ENCODE assay signal across 8 mouse cellular contexts in genomic region chr7:127018416-127019305, GRCm38 (mm10). TPM values are rescaled to one million over a fixed set of nuclear protein-coding genes. Genes with fewer than 3 reads are reported as not detected.
A peak's percentile ranks its signal among the peaks of the same experiment; 100 is the strongest.
DNase-seq lines count a peak whose midpoint lies in the region; ATAC-seq and TF ChIP-seq lines count a peak whose summit lies in the region.

No protein-coding gene starts in this region.

- peak overlapping the region; percentile 86 for H3K9ac ChIP-seq in limb, embryonic 13.5 days

- no peak for TF ChIP-seq CTCF in thymus, adult 2 months (IDR thresholded peaks at IDR 0.05; ENCODE audit: borderline replicate concordance, control insufficient read depth, extremely low read depth, insufficient read depth, low read length, poor library complexity)

- H3K4me2 ChIP-seq in limb, embryonic 13.5 days (replicated peaks) = peak overlapping the region; percentile 98

- no peaks in the 10 kb centered on the region for H3K27me3 ChIP-seq in thymus, adult 2 months (ENCODE audit: control insufficient read depth, insufficient read depth, low read length)
- no peaks in the 10 kb centered on the region for H3K27me3 ChIP-seq in limb, embryonic 13.5 days

- no peak for TF ChIP-seq POLR2A in thymus, adult 2 months (IDR thresholded peaks at IDR 0.05; ENCODE audit: control insufficient read depth, extremely low read depth, insufficient read depth, low read length, poor library complexity)

- DNase-seq in gastrocnemius, postnatal 10 days = peak; percentile 14
- DNase-seq in gastrocnemius, adult 18-20 months (ENCODE audit: low spot score) = no peak
- no peak for DNase-seq in thymus, adult 2 months
- DNase-seq in thymus, adult 18-20 months = no peak
- DNase-seq in retina, postnatal 1 day = no peak
- DNase-seq in left cerebral cortex, adult 11 months (ENCODE audit: low spot score) = no peak

- no peak for ATAC-seq in limb, embryonic 13.5 days (ENCODE audit: low FRiP score, low read depth)
- no peak for ATAC-seq in erythroblast, adult 5-6 weeks (replicated peaks; ENCODE audit: low FRiP score, poor library complexity, severe bottlenecking)

- H3K27ac ChIP-seq in thymus, adult 2 months (ENCODE audit: control insufficient read depth, insufficient read depth, low read length) = peak overlapping the region; percentile 73; the same call in 1 of the 2 replicates
- H3K27ac ChIP-seq in limb, embryonic 13.5 days = peak overlapping the region; percentile 29; the same call in 1 of the 2 replicates

- WGBS in thymus, adult 2 months = 93% methylated on average over 15 of the region's 15 CpGs
- WGBS in limb, embryonic 13.5 days = 76% methylated on average over 15 of the region's 15 CpGs

- H3K9me3 ChIP-seq in limb, embryonic 13.5 days = no peaks in the 10 kb centered on the region

- peaks cover 79% of the 10 kb centered on the region for H3K4me1 ChIP-seq in thymus, adult 2 months (replicated peaks; ENCODE audit: control insufficient read depth, insufficient read depth, low read length)
- H3K4me1 ChIP-seq in limb, embryonic 13.5 days = peaks cover 85% of the 10 kb centered on the region

- peaks cover 7% of the 10 kb centered on the region; the same call in 1 of the 2 replicates for H3K36me3 ChIP-seq in thymus, adult 2 months (ENCODE audit: control insufficient read depth, insufficient read depth, low read length)
- H3K36me3 ChIP-seq in limb, embryonic 13.5 days = peaks cover 44% of the 10 kb centered on the region

- H3K4me3 ChIP-seq in thymus, adult 2 months (ENCODE audit: control insufficient read depth, insufficient read depth, low read length) = no peak overlapping the region
- peak overlapping the region; percentile 80; the same call in 1 of the 2 replicates for H3K4me3 ChIP-seq in limb, embryonic 13.5 days

RNA-seq across cellular contexts. Expression of gene Pagr1a, which starts 1.5 kb away (rescaled TPM):
- total RNA-seq in gastrocnemius, postnatal 10 days (2021) = 1 to 10 TPM; 2.5 to 8.2 TPM
- total RNA-seq in gastrocnemius, adult 18-20 months (2021) = 10 to 100 TPM in 1 of 2 experiments, 1 to 10 TPM in 1; 7.9 to 10.3 TPM
- polyA plus RNA-seq in thymus, adult 2 months (2012; rRNA removed) = 11.9 and 12.7 TPM in 2 replicates
- 48.2 and 70.2 TPM in 2 replicates for polyA plus RNA-seq in limb, embryonic 13.5 days (2015; fragmentation: Nextera tagmentation; extraction: Ambion mirVana)
- total RNA-seq in erythroblast, adult 5-6 weeks (2015; ENCODE audit: low replicate concordance) = 13.4 and 18.8 TPM in 2 replicates
- 7.0 and 7.1 TPM in 2 replicates for total RNA-seq in erythroblast, adult 5-6 weeks (2017; ENCODE audit: low replicate concordance)

RNA-seq across cellular contexts. Expression of gene Gm42742, which starts 2.2 kb away (rescaled TPM):
- 10 to 100 TPM; 17.5 to 23.1 TPM for total RNA-seq in gastrocnemius, postnatal 10 days (2021)
- total RNA-seq in gastrocnemius, adult 18-20 months (2021) = 10 to 100 TPM; 12.9 to 16.9 TPM
- polyA plus RNA-seq in thymus, adult 2 months (2012; rRNA removed) = 103 and 113 TPM in 2 replicates
- polyA plus RNA-seq in limb, embryonic 13.5 days (2015; fragmentation: Nextera tagmentation; extraction: Ambion mirVana) = 52.2 and 64.8 TPM in 2 replicates
- total RNA-seq in erythroblast, adult 5-6 weeks (2015; ENCODE audit: low replicate concordance) = 1.7 and 1.9 TPM in 2 replicates
- total RNA-seq in erythroblast, adult 5-6 weeks (2017; ENCODE audit: low replicate concordance) = 8.1 and 9.1 TPM in 2 replicates

RNA-seq across cellular contexts. Expression of gene Prrt2, which starts 2.4 kb away (rescaled TPM):
- 1 to 10 TPM; 1.9 to 4.6 TPM for total RNA-seq in gastrocnemius, postnatal 10 days (2021)
- total RNA-seq in gastrocnemius, adult 18-20 months (2021) = under 1 TPM in 1 of 2 experiments, not detected in 1; 0.84 TPM
- polyA plus RNA-seq in thymus, adult 2 months (2012; rRNA removed) = 49.7 and 53.1 TPM in 2 replicates
- 6.9 and 10.4 TPM in 2 replicates for polyA plus RNA-seq in limb, embryonic 13.5 days (2015; fragmentation: Nextera tagmentation; extraction: Ambion mirVana)
- not detected in 2 replicates for total RNA-seq in erythroblast, adult 5-6 weeks (2015; ENCODE audit: low replicate concordance)
- total RNA-seq in erythroblast, adult 5-6 weeks (2017; ENCODE audit: low replicate concordance) = 1.5 TPM in 1 of 2 replicates, not detected in the other

RNA-seq across cellular contexts. Expression of gene Pagr1b, which starts 2.4 kb away (rescaled TPM):
- 1 to 10 TPM in 1 of 2 experiments, not detected in 1; 1.5 TPM for total RNA-seq in gastrocnemius, postnatal 10 days (2021)
- 1 to 10 TPM in 1 of 2 experiments, not detected in 1; 1.7 TPM for total RNA-seq in gastrocnemius, adult 18-20 months (2021)
- 5.4 and 6.2 TPM in 2 replicates for polyA plus RNA-seq in thymus, adult 2 months (2012; rRNA removed)
- 0.31 TPM in 1 of 2 replicates, not detected in the other for polyA plus RNA-seq in limb, embryonic 13.5 days (2015; fragmentation: Nextera tagmentation; extraction: Ambion mirVana)
- total RNA-seq in erythroblast, adult 5-6 weeks (2015; ENCODE audit: low replicate concordance) = not detected in 2 replicates
- total RNA-seq in erythroblast, adult 5-6 weeks (2017; ENCODE audit: low replicate concordance) = not detected in 2 replicates

RNA-seq across cellular contexts. Expression of gene Mvp, which starts 4.2 kb away (rescaled TPM):
- 10 to 100 TPM; 23.3 to 28.3 TPM for total RNA-seq in gastrocnemius, postnatal 10 days (2021)
- total RNA-seq in gastrocnemius, adult 18-20 months (2021) = 10 to 100 TPM; 27.5 to 40.9 TPM
- polyA plus RNA-seq in thymus, adult 2 months (2012; rRNA removed) = 42.5 and 64.9 TPM in 2 replicates
- 5.5 and 5.6 TPM in 2 replicates for polyA plus RNA-seq in limb, embryonic 13.5 days (2015; fragmentation: Nextera tagmentation; extraction: Ambion mirVana)
- 1.5 and 1.9 TPM in 2 replicates for total RNA-seq in erythroblast, adult 5-6 weeks (2015; ENCODE audit: low replicate concordance)
- total RNA-seq in erythroblast, adult 5-6 weeks (2017; ENCODE audit: low replicate concordance) = 5.5 and 7.7 TPM in 2 replicates
